Mouse (Mus musculus): ENCODE measurements around the gene Mrgprd.

DNA sequence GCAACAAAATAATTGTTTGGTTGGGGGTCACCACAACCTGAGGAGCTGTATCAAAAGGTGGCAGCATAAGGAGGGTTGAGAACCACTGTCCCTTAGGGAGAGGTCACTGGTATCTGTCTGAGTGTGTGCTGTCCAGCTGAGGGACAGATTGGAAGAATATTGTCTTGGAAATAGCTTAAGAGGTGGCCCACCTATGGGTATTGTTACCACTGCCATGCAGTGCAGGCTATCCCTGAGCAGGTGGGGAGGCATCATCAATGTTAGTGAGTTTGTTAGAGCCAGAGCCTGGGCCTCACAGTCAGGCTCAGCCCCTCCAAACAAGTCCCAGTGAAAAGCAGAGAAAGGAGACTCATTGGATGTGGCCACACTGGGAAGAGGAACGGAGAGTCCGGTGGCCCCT, 22.8 kb upstream of the Mrgprd start:
- TF ChIP-seq POLR2A (IDR thresholded peaks at IDR 0.05; ENCODE audit: extremely low read depth, insufficient read depth, low read length) (no peak), CTCF (IDR thresholded peaks at IDR 0.05; ENCODE audit: low read depth, low read length) (no peak)

Data from liver, adult 2 months (tissue).